Mouse (Mus musculus) right cerebral cortex, adult 18-20 months (tissue): ENCODE results near the gene Gm10309.

ENCODE experiments used
- DNase-seq: peaks from one replicate; pipeline ENCODE4 v3.0.0; 2022; ENCODE audit warnings: mixed read lengths

The Gm10309 gene

GRCm38 (mm10) chr17:86467291-86467898, 37.6 kb downstream of the Gm10309 start:
- DNase-seq, result no peak

GRCm38 (mm10) chr17:86466871-86467270, 38.2 kb downstream of the Gm10309 start:
- no peak for DNase-seq

- DNase-seq, result no peak
Observed at GRCm38 (mm10) chr17:86466412-86466811, 38.6 kb downstream of the Gm10309 start.

GRCm38 (mm10) chr17:86465865-86466264, 39.2 kb downstream of the Gm10309 start:
- DNase-seq, result no peak

GRCm38 (mm10) chr17:86464689-86465363, 40.2 kb downstream of the Gm10309 start:
- DNase-seq, result peak; percentile 64

GRCm38 (mm10) chr17:86464197-86464596, 40.8 kb downstream of the Gm10309 start:
- no peak for DNase-seq

GRCm38 (mm10) chr17:86463369-86463768, 41.7 kb downstream of the Gm10309 start:
- DNase-seq, result no peak

GRCm38 (mm10) chr17:86460645-86461430, 44.2 kb downstream of the Gm10309 start:
- no peak for DNase-seq

- DNase-seq, result no peak
Observed at GRCm38 (mm10) chr17:86458302-86458980, 46.6 kb downstream of the Gm10309 start.

- DNase-seq, result no peak
Observed at GRCm38 (mm10) chr17:86456512-86456911, 48.5 kb downstream of the Gm10309 start.

GRCm38 (mm10) chr17:86454351-86454706, 50.7 kb downstream of the Gm10309 start:
- DNase-seq, result no peak

- DNase-seq, result no peak
Observed at GRCm38 (mm10) chr17:86453673-86454350, 51.2 kb downstream of the Gm10309 start.

- DNase-seq, result no peak
Observed at GRCm38 (mm10) chr17:86452934-86453333, 52.1 kb downstream of the Gm10309 start.
